Mouse (Mus musculus): Measurements from ENCODE around the gene Mmp24. TPM values are rescaled to one million over a fixed set of nuclear protein-coding genes. Genes with fewer than 3 reads are reported as not detected.
A peak's percentile ranks its signal among the peaks of the same experiment; 100 is the strongest.
"Not testable (repeated sequence)": the region's sequence is repeated elsewhere in the genome, so short reads cannot be mapped to it uniquely, and the experiment has no call there.

Mmp24 gene
- polyA plus RNA-seq, 1 experiment = not detected

DNA sequence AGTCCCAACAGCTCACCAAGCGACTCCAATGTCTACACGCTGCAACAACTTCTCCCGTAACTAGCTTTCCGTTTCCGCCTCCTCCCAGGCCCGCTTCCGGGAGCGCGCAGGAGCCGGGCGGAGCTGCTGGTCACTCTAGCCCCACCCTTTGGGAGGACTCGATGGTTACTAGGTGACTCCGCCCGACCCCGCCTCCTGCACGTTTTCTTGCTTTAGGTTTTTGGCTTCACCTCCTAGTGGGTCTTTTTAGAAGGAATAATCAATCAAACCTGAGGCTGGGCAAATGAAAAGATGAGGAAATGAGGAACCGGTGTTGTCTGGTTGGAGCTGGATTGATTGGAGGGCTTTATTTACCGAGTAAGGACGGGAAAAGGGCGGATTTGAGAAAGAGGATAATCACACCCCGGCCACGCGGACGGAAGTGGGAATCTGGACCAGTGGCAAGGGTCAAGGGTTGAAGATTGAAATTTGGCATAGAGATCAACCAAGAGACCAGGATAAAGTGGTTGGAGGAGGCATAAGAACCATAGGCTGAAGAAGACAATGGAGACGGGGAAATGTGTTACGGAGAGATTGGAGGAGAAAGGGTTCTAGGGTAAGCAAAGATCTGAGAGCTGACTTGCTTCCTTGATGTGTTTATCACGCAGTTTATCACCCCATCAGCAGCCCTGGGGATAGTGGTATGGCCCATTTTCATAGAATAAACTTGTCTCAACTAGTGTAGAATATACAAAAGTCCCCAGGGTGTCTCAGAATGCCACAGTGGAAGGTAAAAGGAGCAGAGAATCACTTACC is 51.7 kb downstream of the Mmp24 start, which contains the start of gene Eif6:
Gene Eif6, minus strand, starts transcription at position 296 of the 795 bp plus-strand sequence.
- 3% methylated on average over 27 of the region's 27 CpGs for WGBS
- TF ChIP-seq POLR2A (IDR thresholded peaks at IDR 0.05; ENCODE audit: insufficient read depth, low read depth, low read length) = no peak
- TF ChIP-seq CTCF (IDR thresholded peaks at IDR 0.05; ENCODE audit: insufficient read depth, low read depth, low read length) = no peak
- Histone ChIP-seq H3K27ac (ENCODE audit: insufficient read depth, low read depth, low read length) (0 out of 2 replicates have a peak within 1 kb of the TSS, but pooled peaks have one; percentile 28), H3K4me3 (ENCODE audit: insufficient read depth, low read depth, low read length) (peak within 1 kb of the TSS; percentile 65), H3K4me1 (ENCODE audit: control insufficient read depth, insufficient read depth, low read length) (peaks cover 4% of the 10 kb centered on the region; the same call in 1 of the 2 replicates)

DNA sequence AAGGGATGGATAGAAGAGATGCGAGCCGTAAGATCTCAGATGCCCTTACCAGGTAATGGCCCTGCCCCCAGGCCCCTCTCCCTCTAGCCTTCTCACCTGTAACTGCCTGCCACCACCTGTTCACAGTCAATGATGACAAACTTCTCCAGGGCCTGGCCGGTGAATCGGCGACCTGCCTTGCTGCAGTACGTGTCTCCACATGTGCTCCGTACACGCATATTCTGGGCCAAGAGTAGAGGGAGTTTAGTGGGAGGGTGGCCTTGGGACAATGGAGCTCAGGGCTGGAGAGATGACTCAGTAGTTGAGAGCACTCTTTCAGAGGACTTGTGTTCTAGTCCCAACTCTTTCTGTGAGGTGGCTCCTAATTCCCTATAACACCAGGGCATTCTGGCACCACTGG is 55.7 kb downstream of the Mmp24 start:
- Histone ChIP-seq H3K4me3 (ENCODE audit: insufficient read depth, low read depth, low read length) (no peak overlapping the region), H3K27ac (ENCODE audit: insufficient read depth, low read depth, low read length) (no peak overlapping the region), H3K4me1 (ENCODE audit: control insufficient read depth, insufficient read depth, low read length) (peaks cover 4% of the 10 kb centered on the region; the same call in 1 of the 2 replicates)
- WGBS = 93% methylated on average over 8 of the region's 8 CpGs
- TF ChIP-seq CTCF (IDR thresholded peaks at IDR 0.05; ENCODE audit: insufficient read depth, low read depth, low read length) (no peak), POLR2A (IDR thresholded peaks at IDR 0.05; ENCODE audit: insufficient read depth, low read depth, low read length) (no peak)

DNA sequence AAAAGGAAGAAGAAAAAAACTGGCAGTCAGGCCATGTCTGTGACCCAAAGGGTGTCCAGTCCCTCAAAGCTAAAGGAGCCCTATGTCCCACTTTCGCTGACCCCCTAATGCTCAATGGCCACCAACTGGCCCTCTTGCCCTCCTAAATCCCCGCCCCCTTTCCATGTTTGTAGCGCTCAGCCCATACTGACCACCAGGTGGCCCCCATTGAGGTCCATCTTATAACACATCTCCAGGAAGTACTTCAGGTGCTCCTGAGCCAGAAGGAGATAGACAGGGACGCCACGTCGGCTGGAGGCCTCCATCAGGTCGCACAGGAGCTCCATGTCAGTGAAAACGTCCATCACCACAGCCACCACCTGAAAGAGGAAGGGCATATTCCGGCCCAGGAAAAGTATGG is 56.2 kb downstream of the Mmp24 start:
- 64% methylated on average over 9 of the region's 9 CpGs for WGBS
- Histone ChIP-seq H3K27ac (ENCODE audit: insufficient read depth, low read depth, low read length) (no peak overlapping the region), H3K4me3 (ENCODE audit: insufficient read depth, low read depth, low read length) (no peak overlapping the region), H3K4me1 (ENCODE audit: control insufficient read depth, insufficient read depth, low read length) (peaks cover 4% of the 10 kb centered on the region; the same call in 1 of the 2 replicates)
- TF ChIP-seq CTCF (IDR thresholded peaks at IDR 0.05; ENCODE audit: insufficient read depth, low read depth, low read length) (no peak), POLR2A (IDR thresholded peaks at IDR 0.05; ENCODE audit: insufficient read depth, low read depth, low read length) (no peak)

DNA sequence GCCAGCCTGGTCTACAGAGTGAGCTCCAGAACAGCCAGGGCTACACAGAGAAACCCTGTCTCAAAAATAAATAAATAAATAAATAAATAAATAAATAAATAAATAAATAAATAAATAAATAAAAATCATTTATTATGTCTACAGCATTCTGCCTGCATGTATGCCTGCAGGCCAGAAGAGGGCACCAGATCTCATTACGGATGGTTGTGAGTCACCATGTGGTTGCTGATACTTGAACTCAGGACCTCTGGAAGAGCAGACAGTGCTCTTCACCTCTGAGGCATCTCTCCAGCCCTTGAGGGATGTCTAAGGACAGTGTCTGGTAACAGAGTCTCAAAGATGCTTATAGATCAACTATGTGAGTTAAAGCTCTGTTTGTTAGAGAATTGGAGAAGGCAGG is 56.9 kb downstream of the Mmp24 start:
- H3K4me3 ChIP-seq (ENCODE audit: insufficient read depth, low read depth, low read length); H3K4me1 ChIP-seq (ENCODE audit: control insufficient read depth, insufficient read depth, low read length); H3K27ac ChIP-seq (ENCODE audit: insufficient read depth, low read depth, low read length): not testable (repeated sequence)
- 78% methylated on average over 1 of the region's 1 CpGs for WGBS

- Histone ChIP-seq H3K27ac (ENCODE audit: insufficient read depth, low read depth, low read length) (no peak within 1 kb of the TSS), H3K4me3 (ENCODE audit: insufficient read depth, low read depth, low read length) (no peak within 1 kb of the TSS), H3K4me1 (ENCODE audit: control insufficient read depth, insufficient read depth, low read length) (no peaks in the 10 kb centered on the region)
- no peak for TF ChIP-seq POLR2A (IDR thresholded peaks at IDR 0.05; ENCODE audit: insufficient read depth, low read depth, low read length)
- TF ChIP-seq CTCF (IDR thresholded peaks at IDR 0.05; ENCODE audit: insufficient read depth, low read depth, low read length) = no peak
- 68% methylated on average over 9 of the region's 9 CpGs for WGBS
Measured at GRCm38 (mm10) chr2:155834732-155835131, 59.6 kb downstream of the Mmp24 start, which contains the start of gene Fam83c. Gene Fam83c, minus strand, starts transcription at chr2:155834854.

- no peak overlapping the region for H3K27ac ChIP-seq (ENCODE audit: insufficient read depth, low read depth, low read length)
- WGBS = 67% methylated on average over 3 of the region's 3 CpGs
- TF ChIP-seq CTCF (IDR thresholded peaks at IDR 0.05; ENCODE audit: insufficient read depth, low read depth, low read length) (no peak), POLR2A (IDR thresholded peaks at IDR 0.05; ENCODE audit: insufficient read depth, low read depth, low read length) (no peak)
- H3K4me1 ChIP-seq (ENCODE audit: control insufficient read depth, insufficient read depth, low read length) = no peaks in the 10 kb centered on the region
- no peak overlapping the region for H3K4me3 ChIP-seq (ENCODE audit: insufficient read depth, low read depth, low read length)
Measured at GRCm38 (mm10) chr2:155837961-155838360, 62.8 kb downstream of the Mmp24 start.

DNA sequence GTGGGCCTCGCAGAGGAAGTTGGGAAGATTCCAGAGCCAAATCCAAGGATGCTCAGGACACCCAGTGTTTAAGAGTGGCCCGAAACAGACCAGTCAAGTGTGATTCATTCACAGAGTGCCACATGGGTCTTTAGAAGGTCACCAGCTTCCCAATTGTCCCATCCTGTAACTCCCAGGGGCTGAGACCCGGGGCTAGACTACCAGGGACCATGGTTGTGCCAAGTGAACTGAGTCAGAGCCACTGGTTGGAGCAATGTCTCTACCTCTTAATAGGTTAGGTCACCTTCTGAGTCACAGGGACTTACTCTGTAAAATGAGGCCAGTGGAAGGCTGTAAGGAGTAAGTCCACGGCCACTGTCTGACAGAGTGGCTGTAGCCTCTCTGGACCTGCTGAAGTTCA is 63.8 kb downstream of the Mmp24 start:
- Histone ChIP-seq H3K4me3 (ENCODE audit: insufficient read depth, low read depth, low read length) (no peak overlapping the region), H3K4me1 (ENCODE audit: control insufficient read depth, insufficient read depth, low read length) (no peaks in the 10 kb centered on the region), H3K27ac (ENCODE audit: insufficient read depth, low read depth, low read length) (no peak overlapping the region)
- WGBS = 84% methylated on average over 4 of the region's 4 CpGs
- TF ChIP-seq POLR2A (IDR thresholded peaks at IDR 0.05; ENCODE audit: insufficient read depth, low read depth, low read length) (no peak), CTCF (IDR thresholded peaks at IDR 0.05; ENCODE audit: insufficient read depth, low read depth, low read length) (no peak)

- Histone ChIP-seq H3K4me3 (ENCODE audit: insufficient read depth, low read depth, low read length) (no peak overlapping the region), H3K27ac (ENCODE audit: insufficient read depth, low read depth, low read length) (no peak overlapping the region), H3K4me1 (ENCODE audit: control insufficient read depth, insufficient read depth, low read length) (peaks cover 12% of the 10 kb centered on the region; the same call in 1 of the 2 replicates)
- WGBS = 49% methylated on average over 8 of the region's 8 CpGs
- TF ChIP-seq POLR2A (IDR thresholded peaks at IDR 0.05; ENCODE audit: insufficient read depth, low read depth, low read length) = no peak
- TF ChIP-seq CTCF (IDR thresholded peaks at IDR 0.05; ENCODE audit: insufficient read depth, low read depth, low read length) = no peak
Measured at GRCm38 (mm10) chr2:155846930-155847329, 71.8 kb downstream of the Mmp24 start.

DNA sequence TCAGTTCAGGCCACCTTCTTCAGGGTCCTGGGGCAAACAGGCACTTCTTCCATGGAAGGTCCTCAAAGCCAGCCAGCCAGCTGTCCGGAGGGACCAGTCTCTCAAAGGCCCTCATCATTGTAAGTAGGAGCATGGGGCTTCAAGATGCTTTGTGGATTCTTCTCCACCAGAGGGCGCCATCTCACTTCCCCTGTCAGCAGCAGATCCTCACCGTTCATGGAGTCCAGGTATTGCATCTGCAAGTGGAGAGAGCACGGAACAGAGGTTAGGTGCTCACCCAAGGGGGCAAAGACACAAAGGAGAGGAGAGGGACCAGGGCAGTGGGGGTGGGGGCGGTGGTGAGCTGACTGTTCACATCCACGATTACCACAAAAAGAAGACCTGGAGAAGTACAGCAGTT is 73.1 kb downstream of the Mmp24 start:
- Histone ChIP-seq H3K4me3 (ENCODE audit: insufficient read depth, low read depth, low read length) (no peak overlapping the region), H3K27ac (ENCODE audit: insufficient read depth, low read depth, low read length) (no peak overlapping the region), H3K4me1 (ENCODE audit: control insufficient read depth, insufficient read depth, low read length) (peaks cover 12% of the 10 kb centered on the region; the same call in 1 of the 2 replicates)
- WGBS = 25% methylated on average over 6 of the region's 6 CpGs
- TF ChIP-seq CTCF (IDR thresholded peaks at IDR 0.05; ENCODE audit: insufficient read depth, low read depth, low read length) (peak; percentile 54; the same call in 1 of the 2 replicates), POLR2A (IDR thresholded peaks at IDR 0.05; ENCODE audit: insufficient read depth, low read depth, low read length) (no peak)
